Mouse (Mus musculus): ENCODE measurements around the gene Agap1. TPM values are rescaled to one million over a fixed set of nuclear protein-coding genes. Genes with fewer than 3 reads are reported as not detected.

The Agap1 gene
- polyA plus RNA-seq, 1 experiment from 2014 or later, result 11.3 TPM

- peak overlapping the region; percentile 60; the same call in 1 of the 2 replicates for H3K27ac ChIP-seq
- H3K27me3 ChIP-seq, result no peaks in the 10 kb centered on the region
- peak; percentile 66 for ATAC-seq (replicated peaks; ENCODE audit: low FRiP score)
- WGBS, result 15% methylated on average over 14 of the region's 14 CpGs
- peak overlapping the region; percentile 25; the same call in 1 of the 2 replicates for H3K4me2 ChIP-seq
- no peak overlapping the region for H3K9ac ChIP-seq
- H3K9me3 ChIP-seq (replicated peaks), result no peaks in the 10 kb centered on the region
- H3K36me3 ChIP-seq, result no peaks in the 10 kb centered on the region
- peaks cover 16% of the 10 kb centered on the region for H3K4me1 ChIP-seq
- no peak overlapping the region for H3K4me3 ChIP-seq (replicated peaks)
Observed at GRCm38 (mm10) chr1:89816487-89817206, 362.0 kb downstream of the Agap1 start.

GRCm38 (mm10) chr1:89821822-89822221, 367.2 kb downstream of the Agap1 start:
- H3K4me2 ChIP-seq, result no peak overlapping the region
- 84% methylated on average over 4 of the region's 4 CpGs for WGBS
- H3K27me3 ChIP-seq, result no peaks in the 10 kb centered on the region
- H3K9ac ChIP-seq, result no peak overlapping the region
- H3K4me3 ChIP-seq (replicated peaks), result no peak overlapping the region
- no peaks in the 10 kb centered on the region for H3K36me3 ChIP-seq
- no peak for ATAC-seq (replicated peaks; ENCODE audit: low FRiP score)
- peaks cover 24% of the 10 kb centered on the region for H3K4me1 ChIP-seq
- H3K9me3 ChIP-seq (replicated peaks), result no peaks in the 10 kb centered on the region
- H3K27ac ChIP-seq, result no peak overlapping the region

GRCm38 (mm10) chr1:89822431-89822830, 367.8 kb downstream of the Agap1 start:
- Histone ChIP-seq H3K9ac (no peak overlapping the region), H3K4me3 (replicated peaks) (no peak overlapping the region), H3K4me2 (no peak overlapping the region), H3K4me1 (peaks cover 20% of the 10 kb centered on the region), H3K9me3 (replicated peaks) (no peaks in the 10 kb centered on the region), H3K27ac (0 out of 2 replicates have a peak overlapping the region, but pooled peaks have one; percentile 9), H3K27me3 (no peaks in the 10 kb centered on the region), H3K36me3 (no peaks in the 10 kb centered on the region)
- WGBS, result 47% methylated on average over 3 of the region's 3 CpGs
- peak; percentile 86 for ATAC-seq (replicated peaks; ENCODE audit: low FRiP score)

- ATAC-seq (replicated peaks; ENCODE audit: low FRiP score), result no peak
- Histone ChIP-seq H3K9me3 (replicated peaks) (no peaks in the 10 kb centered on the region), H3K27me3 (no peaks in the 10 kb centered on the region), H3K36me3 (no peaks in the 10 kb centered on the region), H3K27ac (0 out of 2 replicates have a peak overlapping the region, but pooled peaks have one; percentile 9), H3K4me1 (peaks cover 18% of the 10 kb centered on the region), H3K4me2 (no peak overlapping the region), H3K4me3 (replicated peaks) (no peak overlapping the region), H3K9ac (no peak overlapping the region)
- 87% methylated on average over 7 of the region's 7 CpGs for WGBS
Observed at GRCm38 (mm10) chr1:89823036-89823435, 368.4 kb downstream of the Agap1 start.

- H3K9ac ChIP-seq, result no peak overlapping the region
- H3K27me3 ChIP-seq, result no peaks in the 10 kb centered on the region
- peaks cover 16% of the 10 kb centered on the region for H3K4me1 ChIP-seq
- H3K4me3 ChIP-seq (replicated peaks), result no peak overlapping the region
- no peak for ATAC-seq (replicated peaks; ENCODE audit: low FRiP score)
- no peak overlapping the region for H3K4me2 ChIP-seq
- no peaks in the 10 kb centered on the region for H3K36me3 ChIP-seq
- no peak overlapping the region for H3K27ac ChIP-seq
- WGBS, result 50% methylated on average over 3 of the region's 3 CpGs
- no peaks in the 10 kb centered on the region for H3K9me3 ChIP-seq (replicated peaks)
Observed at GRCm38 (mm10) chr1:89827051-89827450, 372.4 kb downstream of the Agap1 start.

- H3K4me1 ChIP-seq, result no peaks in the 10 kb centered on the region
- H3K4me3 ChIP-seq (replicated peaks), result no peak overlapping the region
- H3K9ac ChIP-seq, result no peak overlapping the region
- no peak overlapping the region for H3K27ac ChIP-seq
- H3K4me2 ChIP-seq, result no peak overlapping the region
- no peaks in the 10 kb centered on the region for H3K36me3 ChIP-seq
- no peaks in the 10 kb centered on the region for H3K9me3 ChIP-seq (replicated peaks)
- 38% methylated on average over 1 of the region's 1 CpGs for WGBS
- no peaks in the 10 kb centered on the region for H3K27me3 ChIP-seq
- ATAC-seq (replicated peaks; ENCODE audit: low FRiP score), result no peak
Observed at GRCm38 (mm10) chr1:89831095-89831494, 376.5 kb downstream of the Agap1 start.

GRCm38 (mm10) chr1:89844064-89844463, 389.5 kb downstream of the Agap1 start:
- Histone ChIP-seq H3K4me1 (peaks cover 15% of the 10 kb centered on the region), H3K36me3 (peaks cover 24% of the 10 kb centered on the region), H3K27ac (no peak overlapping the region), H3K9ac (no peak overlapping the region), H3K9me3 (replicated peaks) (no peaks in the 10 kb centered on the region), H3K4me3 (replicated peaks) (no peak overlapping the region), H3K27me3 (peaks cover 19% of the 10 kb centered on the region), H3K4me2 (no peak overlapping the region)
- WGBS, result 75% methylated on average over 9 of the region's 9 CpGs
- ATAC-seq (replicated peaks; ENCODE audit: low FRiP score), result no peak

- 83% methylated on average over 4 of the region's 4 CpGs for WGBS
Observed at GRCm38 (mm10) chr1:89845487-89845886, 390.9 kb downstream of the Agap1 start.

GRCm38 (mm10) chr1:89846148-89846547, 391.5 kb downstream of the Agap1 start:
- no peak overlapping the region for H3K4me3 ChIP-seq (replicated peaks)
- no peak for ATAC-seq (replicated peaks; ENCODE audit: low FRiP score)
- peaks cover 11% of the 10 kb centered on the region for H3K36me3 ChIP-seq
- H3K27me3 ChIP-seq, result peaks cover 28% of the 10 kb centered on the region
- peaks cover 29% of the 10 kb centered on the region for H3K4me1 ChIP-seq
- H3K27ac ChIP-seq, result no peak overlapping the region
- no peak overlapping the region for H3K9ac ChIP-seq
- no peaks in the 10 kb centered on the region for H3K9me3 ChIP-seq (replicated peaks)
- no peak overlapping the region for H3K4me2 ChIP-seq
- 68% methylated on average over 9 of the region's 9 CpGs for WGBS

More at GRCm38 (mm10) chr1:89845487-89845886, 390.9 kb downstream of the Agap1 start:
- Histone ChIP-seq H3K4me1 (peaks cover 28% of the 10 kb centered on the region), H3K36me3 (peaks cover 13% of the 10 kb centered on the region), H3K9me3 (replicated peaks) (no peaks in the 10 kb centered on the region), H3K27me3 (peaks cover 27% of the 10 kb centered on the region), H3K4me3 (replicated peaks) (no peak overlapping the region), H3K9ac (no peak overlapping the region), H3K27ac (no peak overlapping the region), H3K4me2 (no peak overlapping the region)
- no peak for ATAC-seq (replicated peaks; ENCODE audit: low FRiP score)

GRCm38 (mm10) chr1:89848356-89849039, 393.9 kb downstream of the Agap1 start:
- Histone ChIP-seq H3K4me1 (peaks cover 29% of the 10 kb centered on the region), H3K4me2 (no peak overlapping the region), H3K27ac (no peak overlapping the region), H3K4me3 (replicated peaks) (no peak overlapping the region), H3K36me3 (no peaks in the 10 kb centered on the region), H3K27me3 (peaks cover 32% of the 10 kb centered on the region), H3K9ac (no peak overlapping the region), H3K9me3 (replicated peaks) (no peaks in the 10 kb centered on the region)
- 25% methylated on average over 17 of the region's 17 CpGs for WGBS
- ATAC-seq (replicated peaks; ENCODE audit: low FRiP score), result no peak

- Histone ChIP-seq H3K9ac (no peak overlapping the region), H3K27me3 (peaks cover 32% of the 10 kb centered on the region), H3K27ac (no peak overlapping the region), H3K4me1 (peaks cover 29% of the 10 kb centered on the region), H3K36me3 (no peaks in the 10 kb centered on the region), H3K9me3 (replicated peaks) (no peaks in the 10 kb centered on the region), H3K4me3 (replicated peaks) (no peak overlapping the region), H3K4me2 (no peak overlapping the region)
- ATAC-seq (replicated peaks; ENCODE audit: low FRiP score), result no peak
- 47% methylated on average over 23 of the region's 23 CpGs for WGBS
Observed at GRCm38 (mm10) chr1:89849151-89849860, 394.7 kb downstream of the Agap1 start.

GRCm38 (mm10) chr1:89849861-89850230, 395.2 kb downstream of the Agap1 start:
- peaks cover 29% of the 10 kb centered on the region for H3K4me1 ChIP-seq
- no peak for ATAC-seq (replicated peaks; ENCODE audit: low FRiP score)
- H3K4me2 ChIP-seq, result no peak overlapping the region
- H3K27me3 ChIP-seq, result peaks cover 32% of the 10 kb centered on the region
- no peaks in the 10 kb centered on the region for H3K9me3 ChIP-seq (replicated peaks)
- H3K4me3 ChIP-seq (replicated peaks), result no peak overlapping the region
- no peak overlapping the region for H3K27ac ChIP-seq
- 72% methylated on average over 7 of the region's 7 CpGs for WGBS
- no peaks in the 10 kb centered on the region for H3K36me3 ChIP-seq
- H3K9ac ChIP-seq, result no peak overlapping the region
